Mouse (Mus musculus) olfactory bulb, adult 2 months (tissue): Measurements from ENCODE around the gene Kif15. TPM values are rescaled to one million over a fixed set of nuclear protein-coding genes. Genes with fewer than 3 reads are reported as not detected.
A peak's percentile ranks its signal among the peaks of the same experiment; 100 is the strongest.

Experiments
- H3K27ac ChIP-seq: fragments of 200-500 bp; 2 replicates; pipeline ENCODE4 v1.5.1; 2012; ENCODE audit warnings: low read depth, low read length; ENCODE audit not compliant: insufficient read depth
- H3K4me1 ChIP-seq: fragments of 200-500 bp; 2 replicates; pipeline ENCODE4 v1.6.1; 2012; ENCODE audit warnings: low read length; ENCODE audit not compliant: control insufficient read depth, insufficient read depth
- H3K4me3 ChIP-seq: fragments of 200-500 bp; 2 replicates; pipeline ENCODE4 v1.5.1; 2012; ENCODE audit warnings: mild to moderate bottlenecking, low read depth, low read length, moderate library complexity; ENCODE audit not compliant: insufficient read depth
- CTCF ChIP-seq: fragments of 200-500 bp; IDR thresholded peaks from 2 replicates; pipeline ENCODE4 v1.5.1; 2012; ENCODE audit warnings: low read depth, mild to moderate bottlenecking, low read length, moderate library complexity; ENCODE audit not compliant: insufficient read depth
- POLR2A ChIP-seq: fragments of 200-500 bp; IDR thresholded peaks from 2 replicates; pipeline ENCODE4 v1.6.1; 2012; ENCODE audit warnings: mild to moderate bottlenecking, low read depth, low read length, moderate library complexity; ENCODE audit not compliant: insufficient read depth
- WGBS: fragments of 180-500 bp; shearing (Covaris S2); methylation state at CpG from one replicate; pipeline ENCODE4 v1.1.7; 2018; 5-methylcytosine and 5-hydroxymethylcytosine counted together
- polyA plus RNA-seq: library from polyadenylated mRNA; stranded (reverse); fragments of >200 nt; gene quantifications from 2 replicates; pipeline ENCODE4 v1.2.4, GENCODE M21; 2012; ENCODE audit warnings: low replicate concordance; ENCODE audit not compliant: missing spikeins, insufficient read depth, insufficient read length

The Kif15 gene
- not detected in 2 replicates for polyA plus RNA-seq

- 0 out of 2 replicates have a peak within 1 kb of the TSS, but pooled peaks have one; percentile 24 for H3K27ac ChIP-seq
- peaks cover 3% of the 10 kb centered on the region; the same call in 1 of the 2 replicates for H3K4me1 ChIP-seq
- peak within 1 kb of the TSS; percentile 73 for H3K4me3 ChIP-seq
- TF ChIP-seq POLR2A (peak; percentile 59; the same call in 1 of the 2 replicates), CTCF (no peak)
- under 1% methylated on average over 64 of the region's 64 CpGs for WGBS
Observed at GRCm38 (mm10) chr9:122950643-122951475, at the start of gene Kif15, which contains the start of gene 1110059G10Rik. Gene Kif15, plus strand, starts transcription at chr9:122951046. Gene 1110059G10Rik, minus strand, starts transcription at chr9:122951000.

- Histone ChIP-seq H3K4me3 (no peak overlapping the region), H3K27ac (no peak overlapping the region), H3K4me1 (peaks cover 7% of the 10 kb centered on the region)
- TF ChIP-seq CTCF (no peak), POLR2A (no peak)
- 97% methylated on average over 2 of the region's 2 CpGs for WGBS
Observed at GRCm38 (mm10) chr9:122901047-122901446, 49.8 kb upstream of the Kif15 start.

- TF ChIP-seq CTCF: no peak
- TF ChIP-seq POLR2A: 0 out of 2 replicates have a peak, but pooled peaks have one; percentile 19
- H3K4me1 ChIP-seq: peaks cover 7% of the 10 kb centered on the region
- peak overlapping the region; percentile 74 for H3K4me3 ChIP-seq
- H3K27ac ChIP-seq: no peak overlapping the region
- WGBS: 18% methylated on average over 32 of the region's 32 CpGs
Observed at GRCm38 (mm10) chr9:122902717-122903535, 47.9 kb upstream of the Kif15 start.

GRCm38 (mm10) chr9:122922436-122922835 is 28.4 kb upstream of the Kif15 start:
- no peak overlapping the region for H3K27ac ChIP-seq
- H3K4me1 ChIP-seq: no peaks in the 10 kb centered on the region
- TF ChIP-seq POLR2A (no peak), CTCF (no peak)
- peak overlapping the region; percentile 84 for H3K4me3 ChIP-seq
- 38% methylated on average over 3 of the region's 3 CpGs for WGBS

GRCm38 (mm10) chr9:122922936-122923381 is 27.9 kb upstream of the Kif15 start, which contains the start of gene Zfp105:
Gene Zfp105, plus strand, starts transcription at chr9:122923072.
- Histone ChIP-seq H3K4me1 (no peaks in the 10 kb centered on the region), H3K27ac (no peak within 1 kb of the TSS; the same call in 1 of the 2 replicates), H3K4me3 (peak within 1 kb of the TSS; percentile 84)
- no peak for TF ChIP-seq CTCF
- TF ChIP-seq POLR2A: peak; percentile 25; the same call in 1 of the 2 replicates
- under 1% methylated on average over 43 of the region's 43 CpGs for WGBS

GRCm38 (mm10) chr9:122928915-122929314 is 21.9 kb upstream of the Kif15 start:
- no peak overlapping the region for H3K27ac ChIP-seq
- no peaks in the 10 kb centered on the region for H3K4me1 ChIP-seq
- TF ChIP-seq POLR2A (no peak), CTCF (no peak)
- WGBS: 98% methylated on average over 3 of the region's 3 CpGs
- no peak overlapping the region for H3K4me3 ChIP-seq

GRCm38 (mm10) chr9:122998406-122999192 is 47.8 kb downstream of the Kif15 start:
- no peaks in the 10 kb centered on the region for H3K4me1 ChIP-seq
- H3K27ac ChIP-seq: no peak overlapping the region
- TF ChIP-seq POLR2A: no peak
- no peak for TF ChIP-seq CTCF
- 92% methylated on average over 10 of the region's 10 CpGs for WGBS
- H3K4me3 ChIP-seq: no peak overlapping the region

- H3K4me3 ChIP-seq: no peak overlapping the region
- 95% methylated on average over 4 of the region's 4 CpGs for WGBS
- H3K27ac ChIP-seq: no peak overlapping the region
- TF ChIP-seq CTCF (no peak), POLR2A (no peak)
- H3K4me1 ChIP-seq: no peaks in the 10 kb centered on the region
Observed at GRCm38 (mm10) chr9:122999193-122999586, 48.3 kb downstream of the Kif15 start.

GRCm38 (mm10) chr9:123004718-123005117 is 53.9 kb downstream of the Kif15 start:
- Histone ChIP-seq H3K4me1 (no peaks in the 10 kb centered on the region), H3K27ac (no peak overlapping the region), H3K4me3 (no peak overlapping the region)
- 96% methylated on average over 2 of the region's 2 CpGs for WGBS
- TF ChIP-seq CTCF (no peak), POLR2A (no peak)
